Mouse (Mus musculus): Measurements from ENCODE around the gene Olfr992. TPM values are rescaled to one million over a fixed set of nuclear protein-coding genes. Genes with fewer than 3 reads are reported as not detected.
"Not testable (repeated sequence)": the region's sequence is repeated elsewhere in the genome, so short reads cannot be mapped to it uniquely, and the experiment has no call there.

Gene Olfr992
- not detected in 2 replicates for polyA plus RNA-seq (2014; fragmentation: Nextera tagmentation; extraction: Ambion mirVana)

- Histone ChIP-seq H3K4me2 (ENCODE audit: low read depth, low read length, severe bottlenecking) (no peak within 1 kb of the TSS), H3K9ac (ENCODE audit: low read length) (no peak within 1 kb of the TSS), H3K4me3 (ENCODE audit: low read depth, low read length) (no peak within 1 kb of the TSS), H3K4me1 (replicated peaks; ENCODE audit: control insufficient read depth, insufficient read depth, low read length) (no peaks in the 10 kb centered on the region), H3K36me3 (ENCODE audit: control insufficient read depth, insufficient read depth, low read length) (no peaks in the 10 kb centered on the region), H3K9me3 (ENCODE audit: control insufficient read depth, low read length) (no peaks in the 10 kb centered on the region), H3K27me3 (ENCODE audit: control insufficient read depth, insufficient read depth, low read length) (no peaks in the 10 kb centered on the region), H3K27ac (ENCODE audit: low read depth, low read length) (no peak within 1 kb of the TSS)
- ATAC-seq (replicated peaks; ENCODE audit: low FRiP score) (no peak), DNase-seq (ENCODE audit: low spot score) (no peak)
- WGBS, result 62% methylated on average over 2 of the region's 2 CpGs
These were observed at the start of gene Olfr992 for GRCm38 (mm10) chr2:85409369-85409768. Olfr992 (minus strand) TSS chr2:85409469.

- H3K4me1 ChIP-seq (replicated peaks; ENCODE audit: control insufficient read depth, insufficient read depth, low read length), result no peaks in the 10 kb centered on the region
- no peak for ATAC-seq (replicated peaks; ENCODE audit: low FRiP score)
- 13% methylated on average over 1 of the region's 1 CpGs for WGBS
These were observed 34.3 kb upstream of the Olfr992 start, which contains the start of gene Olfr995 for GRCm38 (mm10) chr2:85443539-85443938. Olfr995 (minus strand) TSS chr2:85443639.

DNA sequence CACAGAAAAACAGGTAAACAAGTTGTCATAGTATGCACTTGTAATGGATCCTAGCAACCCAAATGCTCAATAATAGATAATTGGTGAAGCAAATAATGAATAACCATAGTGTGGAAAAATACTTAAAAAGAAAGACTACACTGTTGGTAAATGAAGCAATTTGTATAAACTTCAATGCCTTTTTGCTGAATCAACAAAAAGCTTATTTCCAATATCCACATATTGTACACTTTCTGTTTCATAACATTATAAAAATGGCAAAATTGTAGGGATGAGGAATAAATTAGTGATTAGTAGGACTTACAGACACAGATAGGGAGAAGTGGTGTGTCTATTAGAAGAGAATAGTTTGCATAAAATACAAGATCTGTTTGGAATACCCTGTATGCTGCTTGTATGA is 33.3 kb upstream of the Olfr992 start:
- H3K27me3 ChIP-seq (ENCODE audit: control insufficient read depth, insufficient read depth, low read length), result no peaks in the 10 kb centered on the region
- ATAC-seq (replicated peaks; ENCODE audit: low FRiP score) (no peak), DNase-seq (ENCODE audit: low spot score) (no peak)
- H3K4me2 ChIP-seq (ENCODE audit: low read depth, low read length, severe bottlenecking), result no peak overlapping the region
- no peaks in the 10 kb centered on the region for H3K4me1 ChIP-seq (replicated peaks; ENCODE audit: control insufficient read depth, insufficient read depth, low read length)
- H3K36me3 ChIP-seq (ENCODE audit: control insufficient read depth, insufficient read depth, low read length), result no peaks in the 10 kb centered on the region
- H3K27ac ChIP-seq (ENCODE audit: low read depth, low read length), result no peak overlapping the region
- no peak overlapping the region for H3K9ac ChIP-seq (ENCODE audit: low read length)
- H3K9me3 ChIP-seq (ENCODE audit: control insufficient read depth, low read length), result no peaks in the 10 kb centered on the region
- no peak overlapping the region for H3K4me3 ChIP-seq (ENCODE audit: low read depth, low read length)

More at GRCm38 (mm10) chr2:85443539-85443938, 34.3 kb upstream of the Olfr992 start, which contains the start of gene Olfr995:
- Histone ChIP-seq H3K9me3 (ENCODE audit: control insufficient read depth, low read length) (no peaks in the 10 kb centered on the region), H3K27me3 (ENCODE audit: control insufficient read depth, insufficient read depth, low read length) (no peaks in the 10 kb centered on the region), H3K27ac (ENCODE audit: low read depth, low read length) (no peak within 1 kb of the TSS), H3K9ac (ENCODE audit: low read length) (no peak within 1 kb of the TSS), H3K4me2 (ENCODE audit: low read depth, low read length, severe bottlenecking) (no peak within 1 kb of the TSS), H3K4me3 (ENCODE audit: low read depth, low read length) (no peak within 1 kb of the TSS), H3K36me3 (ENCODE audit: control insufficient read depth, insufficient read depth, low read length) (no peaks in the 10 kb centered on the region)
- DNase-seq (ENCODE audit: low spot score), result no peak

DNA sequence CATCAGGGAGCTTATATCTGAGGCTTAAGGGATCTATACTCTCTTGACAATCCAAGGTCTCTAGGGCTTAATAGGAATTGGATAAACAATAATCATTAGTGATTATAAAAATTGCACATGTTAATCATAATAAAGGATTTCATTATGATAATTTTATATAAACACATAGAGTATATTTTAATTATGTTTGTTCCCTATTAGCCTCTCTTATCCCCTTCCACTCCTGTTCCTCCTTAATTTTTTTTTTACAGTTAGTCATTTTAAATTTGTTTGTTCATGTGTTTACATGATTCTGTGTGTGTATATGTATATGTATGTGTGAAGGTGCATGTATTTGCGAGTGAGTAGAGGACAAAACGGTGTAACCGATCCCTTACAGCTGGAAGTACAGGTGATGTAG is 27.1 kb upstream of the Olfr992 start, which contains the start of gene Olfr994:
TSS of gene Olfr994 (minus strand) at position 101 of the 400 bp plus-strand sequence.
- Histone ChIP-seq H3K4me3 (ENCODE audit: low read depth, low read length) (no peak within 1 kb of the TSS), H3K27me3 (ENCODE audit: control insufficient read depth, insufficient read depth, low read length) (no peaks in the 10 kb centered on the region), H3K4me1 (replicated peaks; ENCODE audit: control insufficient read depth, insufficient read depth, low read length) (no peaks in the 10 kb centered on the region), H3K9me3 (ENCODE audit: control insufficient read depth, low read length) (no peaks in the 10 kb centered on the region), H3K27ac (ENCODE audit: low read depth, low read length) (no peak within 1 kb of the TSS), H3K36me3 (ENCODE audit: control insufficient read depth, insufficient read depth, low read length) (no peaks in the 10 kb centered on the region), H3K4me2 (ENCODE audit: low read depth, low read length, severe bottlenecking) (no peak within 1 kb of the TSS), H3K9ac (ENCODE audit: low read length) (no peak within 1 kb of the TSS)
- 96% methylated on average over 3 of the region's 3 CpGs for whole genome bisulfite sequencing
- ATAC-seq (replicated peaks; ENCODE audit: low FRiP score) (no peak), DNase-seq (ENCODE audit: low spot score) (no peak)

- H3K27me3 ChIP-seq (ENCODE audit: control insufficient read depth, insufficient read depth, low read length), result no peaks in the 10 kb centered on the region
- H3K4me2 ChIP-seq (ENCODE audit: low read depth, low read length, severe bottlenecking), result no peak overlapping the region
- H3K4me1 ChIP-seq (replicated peaks; ENCODE audit: control insufficient read depth, insufficient read depth, low read length), result no peaks in the 10 kb centered on the region
- no peaks in the 10 kb centered on the region for H3K9me3 ChIP-seq (ENCODE audit: control insufficient read depth, low read length)
- H3K9ac ChIP-seq (ENCODE audit: low read length), result no peak overlapping the region
- DNase-seq (ENCODE audit: low spot score) (no peak), ATAC-seq (replicated peaks; ENCODE audit: low FRiP score) (no peak)
- H3K4me3 ChIP-seq (ENCODE audit: low read depth, low read length), result no peak overlapping the region
- 74% methylated on average over 1 of the region's 1 CpGs for WGBS
- no peak overlapping the region for H3K27ac ChIP-seq (ENCODE audit: low read depth, low read length)
- no peaks in the 10 kb centered on the region for H3K36me3 ChIP-seq (ENCODE audit: control insufficient read depth, insufficient read depth, low read length)
These were observed 16.6 kb upstream of the Olfr992 start for GRCm38 (mm10) chr2:85425893-85426292.

GRCm38 (mm10) chr2:85414777-85415176 is 5.5 kb upstream of the Olfr992 start, which contains the start of gene Olfr993:
Olfr993 (minus strand) TSS chr2:85414877.
- ATAC-seq (replicated peaks; ENCODE audit: low FRiP score) (no peak), DNase-seq (ENCODE audit: low spot score) (no peak)
- Histone ChIP-seq H3K36me3 (ENCODE audit: control insufficient read depth, insufficient read depth, low read length) (no peaks in the 10 kb centered on the region), H3K27ac (ENCODE audit: low read depth, low read length) (no peak within 1 kb of the TSS), H3K4me3 (ENCODE audit: low read depth, low read length) (no peak within 1 kb of the TSS), H3K9me3 (ENCODE audit: control insufficient read depth, low read length) (no peaks in the 10 kb centered on the region), H3K27me3 (ENCODE audit: control insufficient read depth, insufficient read depth, low read length) (no peaks in the 10 kb centered on the region), H3K4me1 (replicated peaks; ENCODE audit: control insufficient read depth, insufficient read depth, low read length) (no peaks in the 10 kb centered on the region), H3K4me2 (ENCODE audit: low read depth, low read length, severe bottlenecking) (no peak within 1 kb of the TSS), H3K9ac (ENCODE audit: low read length) (no peak within 1 kb of the TSS)

DNA sequence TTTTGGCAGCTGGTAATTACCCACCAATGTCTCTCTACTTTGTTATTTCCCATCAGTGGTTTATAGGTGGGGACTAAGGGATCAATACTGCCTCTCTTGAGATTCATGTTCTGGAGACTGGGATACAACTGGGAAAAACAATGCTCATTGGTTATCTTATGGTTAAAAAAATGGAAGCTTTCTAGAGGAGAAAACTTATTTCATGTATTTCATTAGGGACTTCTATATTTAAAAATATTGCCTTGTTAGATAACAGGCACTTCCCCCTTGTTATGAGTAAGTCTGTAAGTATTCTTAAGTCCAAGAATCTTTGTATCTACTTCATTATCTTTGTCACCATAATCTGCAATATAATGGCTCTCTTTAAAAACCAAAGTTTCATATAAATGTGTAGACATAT is 46.1 kb downstream of the Olfr992 start, which contains the start of gene Olfr988:
TSS of gene Olfr988 (minus strand) at position 101 of the 400 bp plus-strand sequence.
- not testable (repeated sequence) for H3K27me3 ChIP-seq (ENCODE audit: control insufficient read depth, insufficient read depth, low read length); H3K9ac ChIP-seq (ENCODE audit: low read length); H3K4me2 ChIP-seq (ENCODE audit: low read depth, low read length, severe bottlenecking); H3K9me3 ChIP-seq (ENCODE audit: control insufficient read depth, low read length); ATAC-seq (replicated peaks; ENCODE audit: low FRiP score); H3K27ac ChIP-seq (ENCODE audit: low read depth, low read length); H3K36me3 ChIP-seq (ENCODE audit: control insufficient read depth, insufficient read depth, low read length); H3K4me1 ChIP-seq (replicated peaks; ENCODE audit: control insufficient read depth, insufficient read depth, low read length); DNase-seq (ENCODE audit: low spot score); H3K4me3 ChIP-seq (ENCODE audit: low read depth, low read length)

Other genes starting within 250 kb of the Olfr992 start
- 0.81 and 0.87 TPM in 2 replicates for gene Lrrc55, start 212.3 kb downstream of the Olfr992 start, polyA plus RNA-seq (2014; fragmentation: Nextera tagmentation; extraction: Ambion mirVana)
- gene Olfr987, start 70.2 kb downstream of the Olfr992 start, polyA plus RNA-seq (2014; fragmentation: Nextera tagmentation; extraction: Ambion mirVana), result not detected in 2 replicates
- not detected in 2 replicates for gene Olfr988, start 46.2 kb downstream of the Olfr992 start, polyA plus RNA-seq (2014; fragmentation: Nextera tagmentation; extraction: Ambion mirVana)
- not detected in 2 replicates for gene Olfr993, start 5.4 kb upstream of the Olfr992 start, polyA plus RNA-seq (2014; fragmentation: Nextera tagmentation; extraction: Ambion mirVana)
- not detected in 2 replicates for gene Olfr994, start 27.0 kb upstream of the Olfr992 start, polyA plus RNA-seq (2014; fragmentation: Nextera tagmentation; extraction: Ambion mirVana)
- gene Olfr995, start 34.2 kb upstream of the Olfr992 start, polyA plus RNA-seq (2014; fragmentation: Nextera tagmentation; extraction: Ambion mirVana), result not detected in 2 replicates
- 0.13 TPM in 1 of 2 replicates, not detected in the other for gene 4833423E24Rik, start 109.6 kb upstream of the Olfr992 start, polyA plus RNA-seq (2014; fragmentation: Nextera tagmentation; extraction: Ambion mirVana)
- gene Olfr996, start 169.7 kb upstream of the Olfr992 start, polyA plus RNA-seq (2014; fragmentation: Nextera tagmentation; extraction: Ambion mirVana), result not detected in 2 replicates
- gene Olfr998, start 179.5 kb upstream of the Olfr992 start, polyA plus RNA-seq (2014; fragmentation: Nextera tagmentation; extraction: Ambion mirVana), result not detected in 2 replicates
- not detected in 2 replicates for gene Olfr1000, start 202.4 kb upstream of the Olfr992 start, polyA plus RNA-seq (2014; fragmentation: Nextera tagmentation; extraction: Ambion mirVana)
- not detected in 2 replicates for gene Olfr1002, start 241.2 kb upstream of the Olfr992 start, polyA plus RNA-seq (2014; fragmentation: Nextera tagmentation; extraction: Ambion mirVana)